Comparison of ENCODE assay signal across 11 mouse cellular contexts in the genomic region with DNA sequence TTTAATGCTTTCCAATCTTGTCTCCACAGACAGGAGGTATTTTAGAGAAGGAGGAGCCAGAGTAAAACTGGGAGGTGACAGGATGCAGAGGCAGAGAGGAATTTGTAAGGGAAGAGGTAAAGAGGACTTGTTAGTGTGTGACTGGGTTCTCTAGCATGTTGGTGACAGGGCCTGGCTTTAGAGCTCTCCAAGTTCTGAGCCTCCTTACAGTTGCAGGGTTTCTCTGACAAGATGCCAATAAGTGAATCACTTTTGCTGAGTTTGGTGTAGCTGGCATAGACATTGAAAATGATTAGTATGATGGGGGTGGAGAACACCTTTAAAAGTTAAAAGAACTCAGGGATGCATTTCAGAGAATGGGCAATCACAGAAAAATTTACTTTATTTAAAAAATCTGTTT.
"Had no signal": no experiment of that assay in that cellular context is flagged by ENCODE, and none has a peak within 500 bp of the region (broad histone marks: within the 10 kb centered on the region; RNA-seq: fewer than 3 reads in every experiment).

No protein-coding gene starts in this region.

- DNase-seq: lung, adult 18-20 months; lung, embryonic 14.5 days; lung, postnatal 10 days; lung, postnatal 4 days; midbrain, embryonic 14.5 days; right cerebral cortex, postnatal 14 days; thymus, adult 18-20 months; thymus, postnatal 36 days had no signal

- H3K27ac ChIP-seq: midbrain, embryonic 10.5 days; midbrain, embryonic 12.5 days; neural tube, embryonic 12.5 days had no signal

- H3K4me1 ChIP-seq: midbrain, embryonic 10.5 days; midbrain, embryonic 12.5 days; neural tube, embryonic 12.5 days had no signal

- H3K4me3 ChIP-seq: midbrain, embryonic 10.5 days; midbrain, embryonic 12.5 days; neural tube, embryonic 12.5 days had no signal

- H3K9me3 ChIP-seq: midbrain, embryonic 12.5 days; neural tube, embryonic 12.5 days had no signal

- H3K27me3 ChIP-seq: midbrain, embryonic 12.5 days; neural tube, embryonic 12.5 days had no signal
